Mouse (Mus musculus): Measurements from ENCODE around the gene Synj1. TPM values are rescaled to one million over a fixed set of nuclear protein-coding genes. Genes with fewer than 3 reads are reported as not detected.
A peak's percentile ranks its signal among the peaks of the same experiment; 100 is the strongest.

The Synj1 gene
- total and polyA plus RNA-seq, 3 experiments = 21.2 to 28.9 (median 28.7) TPM

- Histone ChIP-seq H3K79me2 (replicated peaks; ENCODE audit: control insufficient read depth, insufficient read depth, low read length) (no peaks in the 10 kb centered on the region), H3K4me3 (no peak overlapping the region), H3K27me3 (ENCODE audit: control insufficient read depth, insufficient read depth, low read length) (no peaks in the 10 kb centered on the region), H3K4me1 (ENCODE audit: control insufficient read depth, insufficient read depth, low read length) (peaks cover 6% of the 10 kb centered on the region; the same call in 1 of the 2 replicates), H3K27ac (no peak overlapping the region), H3K36me3 (ENCODE audit: control insufficient read depth, insufficient read depth, low read length) (no peaks in the 10 kb centered on the region), H3K9ac (ENCODE audit: low read depth, low read length) (no peak overlapping the region)
- peak; percentile 40; the same call in 1 of the 2 replicates for TF ChIP-seq EP300 (IDR thresholded peaks at IDR 0.05; ENCODE audit: insufficient read depth, low read depth, low read length)
- no peak for TF ChIP-seq POLR2A (IDR thresholded peaks at IDR 0.05; ENCODE audit: insufficient read depth, low read depth, low read length)
- intact Hi-C loops (cut with DNase I) = no loop called here
- DNase-seq = no peak
- WGBS = 8% methylated on average over 4 of the region's 4 CpGs
Observed at GRCm38 (mm10) chr16:90901364-90901763, 109.7 kb downstream of the Synj1 start.

- intact Hi-C loops (cut with DNase I) = no loop called here
- WGBS = 63% methylated on average over 12 of the region's 12 CpGs
- Histone ChIP-seq H3K79me2 (replicated peaks; ENCODE audit: control insufficient read depth, insufficient read depth, low read length) (no peaks in the 10 kb centered on the region), H3K4me3 (no peak overlapping the region), H3K27ac (no peak overlapping the region), H3K36me3 (ENCODE audit: control insufficient read depth, insufficient read depth, low read length) (no peaks in the 10 kb centered on the region), H3K9ac (ENCODE audit: low read depth, low read length) (no peak overlapping the region), H3K27me3 (ENCODE audit: control insufficient read depth, insufficient read depth, low read length) (no peaks in the 10 kb centered on the region), H3K4me1 (ENCODE audit: control insufficient read depth, insufficient read depth, low read length) (peaks cover 6% of the 10 kb centered on the region; the same call in 1 of the 2 replicates)
- TF ChIP-seq EP300 (IDR thresholded peaks at IDR 0.05; ENCODE audit: insufficient read depth, low read depth, low read length) (no peak), POLR2A (IDR thresholded peaks at IDR 0.05; ENCODE audit: insufficient read depth, low read depth, low read length) (no peak), CTCF (IDR thresholded peaks at IDR 0.05) (no peak)
- DNase-seq = no peak
Observed at GRCm38 (mm10) chr16:90899498-90899897, 111.6 kb downstream of the Synj1 start.

GRCm38 (mm10) chr16:90897651-90898050 lies 113.5 kb downstream of the Synj1 start:
- DNase-seq = peak; percentile 58 to 71
- Histone ChIP-seq H3K27me3 (ENCODE audit: control insufficient read depth, insufficient read depth, low read length) (no peaks in the 10 kb centered on the region), H3K4me3 (no peak overlapping the region), H3K36me3 (ENCODE audit: control insufficient read depth, insufficient read depth, low read length) (no peaks in the 10 kb centered on the region), H3K79me2 (replicated peaks; ENCODE audit: control insufficient read depth, insufficient read depth, low read length) (no peaks in the 10 kb centered on the region), H3K4me1 (ENCODE audit: control insufficient read depth, insufficient read depth, low read length) (peaks cover 6% of the 10 kb centered on the region; the same call in 1 of the 2 replicates), H3K27ac (no peak overlapping the region), H3K9ac (ENCODE audit: low read depth, low read length) (no peak overlapping the region)
- TF ChIP-seq CTCF (IDR thresholded peaks at IDR 0.05) (no peak), POLR2A (IDR thresholded peaks at IDR 0.05; ENCODE audit: insufficient read depth, low read depth, low read length) (no peak), EP300 (IDR thresholded peaks at IDR 0.05; ENCODE audit: insufficient read depth, low read depth, low read length) (peak; percentile 71; the same call in 1 of the 2 replicates)
- intact Hi-C loops (cut with DNase I) = no loop called here
- WGBS = 64% methylated on average over 3 of the region's 3 CpGs

GRCm38 (mm10) chr16:90893792-90894191 lies 117.3 kb downstream of the Synj1 start:
- no peaks in the 10 kb centered on the region for H3K36me3 ChIP-seq (ENCODE audit: control insufficient read depth, insufficient read depth, low read length)
- H3K4me1 ChIP-seq (ENCODE audit: control insufficient read depth, insufficient read depth, low read length) = peaks cover 7% of the 10 kb centered on the region
- no peak for TF ChIP-seq POLR2A (IDR thresholded peaks at IDR 0.05; ENCODE audit: insufficient read depth, low read depth, low read length)
- no peak for TF ChIP-seq CTCF (IDR thresholded peaks at IDR 0.05)
- intact Hi-C loops (cut with DNase I) = no loop called here
- no peaks in the 10 kb centered on the region for H3K27me3 ChIP-seq (ENCODE audit: control insufficient read depth, insufficient read depth, low read length)
- no peak overlapping the region for H3K27ac ChIP-seq
- WGBS = 54% methylated on average over 9 of the region's 9 CpGs
- DNase-seq = no peak
- no peak overlapping the region for H3K9ac ChIP-seq (ENCODE audit: low read depth, low read length)
- no peaks in the 10 kb centered on the region for H3K79me2 ChIP-seq (replicated peaks; ENCODE audit: control insufficient read depth, insufficient read depth, low read length)
- no peak overlapping the region for H3K4me3 ChIP-seq

GRCm38 (mm10) chr16:90893019-90893418 lies 118.1 kb downstream of the Synj1 start:
- intact Hi-C loops (cut with DNase I) = no loop called here
- TF ChIP-seq EP300 (IDR thresholded peaks at IDR 0.05; ENCODE audit: insufficient read depth, low read depth, low read length) = no peak
- TF ChIP-seq CTCF (IDR thresholded peaks at IDR 0.05) = no peak
- TF ChIP-seq POLR2A (IDR thresholded peaks at IDR 0.05; ENCODE audit: insufficient read depth, low read depth, low read length) = no peak

GRCm38 (mm10) chr16:90892081-90892480 lies 119.0 kb downstream of the Synj1 start:
- TF ChIP-seq POLR2A (IDR thresholded peaks at IDR 0.05; ENCODE audit: insufficient read depth, low read depth, low read length) = no peak
- TF ChIP-seq CTCF (IDR thresholded peaks at IDR 0.05) = no peak
- Histone ChIP-seq H3K27me3 (ENCODE audit: control insufficient read depth, insufficient read depth, low read length) (no peaks in the 10 kb centered on the region), H3K27ac (no peak overlapping the region), H3K4me1 (ENCODE audit: control insufficient read depth, insufficient read depth, low read length) (peaks cover 7% of the 10 kb centered on the region), H3K9ac (ENCODE audit: low read depth, low read length) (no peak overlapping the region), H3K36me3 (ENCODE audit: control insufficient read depth, insufficient read depth, low read length) (no peaks in the 10 kb centered on the region), H3K79me2 (replicated peaks; ENCODE audit: control insufficient read depth, insufficient read depth, low read length) (no peaks in the 10 kb centered on the region), H3K4me3 (no peak overlapping the region)
- no peak for DNase-seq
- 13% methylated on average over 8 of the region's 8 CpGs for WGBS
- intact Hi-C loops (cut with DNase I) = no loop called here

More at GRCm38 (mm10) chr16:90893019-90893418, 118.1 kb downstream of the Synj1 start:
- no peaks in the 10 kb centered on the region for H3K79me2 ChIP-seq (replicated peaks; ENCODE audit: control insufficient read depth, insufficient read depth, low read length)
- peaks cover 7% of the 10 kb centered on the region for H3K4me1 ChIP-seq (ENCODE audit: control insufficient read depth, insufficient read depth, low read length)
- no peak overlapping the region for H3K4me3 ChIP-seq
- no peak overlapping the region for H3K27ac ChIP-seq
- H3K36me3 ChIP-seq (ENCODE audit: control insufficient read depth, insufficient read depth, low read length) = no peaks in the 10 kb centered on the region
- no peaks in the 10 kb centered on the region for H3K27me3 ChIP-seq (ENCODE audit: control insufficient read depth, insufficient read depth, low read length)
- WGBS = 63% methylated on average over 7 of the region's 7 CpGs
- no peak overlapping the region for H3K9ac ChIP-seq (ENCODE audit: low read depth, low read length)
- no peak for DNase-seq

All from heart, adult 2 months (tissue).